Mouse (Mus musculus) thymus, postnatal 25 days (tissue): ENCODE results near the gene Capn8.
"Not testable (repeated sequence)": the region's sequence is repeated elsewhere in the genome, so short reads cannot be mapped to it uniquely, and the experiment has no call there.

Source experiments
- DNase-seq: peaks from one replicate; pipeline ENCODE4 v3.0.0; 2022

Capn8 gene

DNA sequence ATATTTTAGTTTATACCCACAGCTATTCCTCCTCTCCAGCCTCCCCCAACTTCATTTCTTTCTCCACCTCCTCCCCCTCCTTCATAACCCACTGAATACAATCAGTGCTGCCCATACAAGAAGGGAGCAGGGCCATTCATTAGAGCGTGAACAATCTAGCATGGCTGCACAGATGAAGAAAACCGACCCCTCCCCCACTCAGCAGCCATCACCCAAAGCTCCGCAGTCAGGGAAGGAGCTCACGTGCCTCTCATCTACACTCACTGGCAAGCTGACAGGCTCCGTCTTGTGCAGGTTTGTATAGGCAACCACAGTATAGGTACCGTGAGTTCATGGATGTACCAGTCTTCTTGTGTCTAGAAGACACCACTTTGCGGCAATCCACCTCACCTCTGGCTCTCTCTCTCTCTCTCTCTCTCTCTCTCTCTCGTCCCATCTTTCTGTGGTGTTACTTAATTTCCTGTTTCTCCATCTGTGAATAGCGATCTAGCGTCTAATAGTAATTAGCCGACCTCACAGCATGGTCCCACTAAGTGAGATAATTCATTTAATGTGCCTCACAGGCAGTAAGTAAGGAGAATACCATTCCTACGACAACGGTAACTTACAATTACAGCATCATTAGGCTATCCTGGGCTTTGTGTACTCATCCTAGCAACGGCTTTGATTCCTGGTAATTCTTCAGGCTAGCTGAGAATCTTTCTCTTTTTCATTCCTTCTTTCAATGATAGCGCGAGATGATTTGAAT is 53.6 kb downstream of the Capn8 start:
- no peak for DNase-seq

DNA sequence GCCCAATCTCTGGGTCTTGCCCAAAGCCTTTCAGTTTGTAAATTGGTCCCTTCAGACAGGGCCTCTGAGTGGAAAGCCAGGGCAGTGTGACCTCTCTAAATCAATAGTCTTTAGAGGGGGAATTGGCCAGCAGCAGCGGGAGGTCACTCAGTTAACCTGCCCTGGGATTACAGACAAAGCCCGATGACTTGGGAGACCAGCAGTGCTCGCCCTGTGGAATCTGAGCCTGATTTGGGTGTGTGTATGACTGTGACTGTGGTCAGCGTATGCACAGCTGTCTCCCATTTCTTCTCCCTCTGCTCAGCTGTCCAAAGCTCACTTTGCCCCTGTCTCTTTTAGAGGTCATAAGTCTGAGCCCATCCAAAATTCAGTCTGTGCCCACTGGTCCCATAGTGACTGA is 55.7 kb downstream of the Capn8 start:
- DNase-seq: no peak

DNA sequence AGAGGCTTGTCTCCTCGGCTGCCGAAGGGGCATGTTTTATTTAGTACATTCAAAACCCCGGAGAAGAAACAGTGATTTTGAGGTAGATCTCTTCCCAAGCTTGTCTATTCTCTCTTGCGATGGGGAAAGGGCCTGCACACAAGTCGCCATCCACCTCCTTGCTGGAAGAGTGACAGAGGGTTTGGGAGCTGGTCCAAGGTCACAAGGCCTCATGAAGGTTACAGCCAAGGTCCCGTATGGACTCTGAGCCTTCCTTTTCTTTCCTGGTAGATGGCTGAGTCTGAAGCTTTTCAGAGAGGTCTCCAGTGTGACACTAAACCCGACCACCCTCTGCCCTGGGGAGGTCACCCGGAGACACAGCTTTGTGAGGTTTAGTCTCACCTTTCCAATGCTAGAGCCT is 56.4 kb downstream of the Capn8 start:
- no peak for DNase-seq

DNA sequence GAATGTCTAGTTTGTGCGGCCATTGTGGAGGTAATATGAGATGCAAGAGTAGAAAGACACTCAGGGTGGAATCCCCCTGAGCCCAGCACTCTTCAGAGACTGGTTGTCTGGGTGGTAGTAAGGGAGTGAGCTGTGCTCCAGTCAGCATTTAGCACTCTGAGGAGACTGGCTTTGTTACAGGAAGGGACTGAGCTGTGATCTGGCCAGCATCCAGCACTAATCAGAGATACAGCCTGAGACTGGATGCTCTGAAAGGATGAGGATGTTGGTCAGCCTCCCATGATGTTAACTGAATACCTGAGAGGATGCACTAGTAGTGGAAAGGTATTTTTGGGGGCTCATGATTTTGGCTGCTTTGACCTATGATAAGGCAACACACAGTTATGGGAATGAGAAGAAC is 61.4 kb downstream of the Capn8 start:
- no peak for DNase-seq

DNA sequence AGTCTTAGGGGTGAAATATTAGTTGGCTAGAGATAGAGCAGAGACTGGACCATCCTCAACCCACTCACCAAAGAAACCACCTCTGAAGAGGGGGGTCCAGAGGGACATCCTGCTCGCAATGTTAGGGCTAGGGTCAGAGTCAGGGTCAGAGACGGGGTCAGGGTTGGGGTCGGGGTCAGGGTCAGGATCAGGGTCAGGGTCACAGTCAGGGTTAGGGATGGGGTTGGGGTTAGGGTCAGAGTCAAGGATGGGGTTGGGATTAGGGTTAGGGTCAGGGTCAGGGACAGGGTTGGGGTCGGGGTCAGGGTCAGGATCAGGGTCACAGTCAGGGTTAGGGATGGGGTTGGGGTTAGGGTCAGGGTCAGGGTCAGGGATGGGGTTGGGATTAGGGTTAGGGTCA is 64.4 kb downstream of the Capn8 start:
- no peak for DNase-seq

DNA sequence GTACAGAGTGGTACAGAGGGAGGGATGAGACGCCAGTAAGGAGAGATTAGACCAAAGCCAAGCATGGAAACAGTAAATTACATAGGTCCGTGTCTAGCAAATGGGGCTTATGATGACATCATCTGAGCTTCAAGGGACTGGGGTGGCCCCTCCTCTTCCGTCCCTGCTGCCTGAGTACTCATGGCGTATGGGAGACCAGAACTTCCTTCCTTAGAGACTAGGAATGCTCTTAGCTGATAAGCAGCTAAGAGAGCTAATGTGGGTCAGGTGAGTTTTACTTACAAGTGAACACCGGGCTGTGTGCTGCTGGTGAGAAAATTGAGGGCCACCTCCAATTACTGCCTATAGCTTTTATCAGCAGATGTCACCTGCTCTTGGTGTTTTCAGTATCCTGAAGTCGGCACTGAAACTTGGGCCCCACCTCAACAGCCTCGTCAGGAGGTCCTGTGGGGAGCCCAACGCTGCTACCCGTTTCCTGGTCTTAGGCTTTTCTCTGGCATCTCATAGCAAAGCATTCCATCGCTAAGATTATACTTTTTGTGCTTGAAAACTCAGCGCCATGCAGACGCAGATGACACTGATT is 69.0 kb downstream of the Capn8 start:
- DNase-seq: no peak

DNA sequence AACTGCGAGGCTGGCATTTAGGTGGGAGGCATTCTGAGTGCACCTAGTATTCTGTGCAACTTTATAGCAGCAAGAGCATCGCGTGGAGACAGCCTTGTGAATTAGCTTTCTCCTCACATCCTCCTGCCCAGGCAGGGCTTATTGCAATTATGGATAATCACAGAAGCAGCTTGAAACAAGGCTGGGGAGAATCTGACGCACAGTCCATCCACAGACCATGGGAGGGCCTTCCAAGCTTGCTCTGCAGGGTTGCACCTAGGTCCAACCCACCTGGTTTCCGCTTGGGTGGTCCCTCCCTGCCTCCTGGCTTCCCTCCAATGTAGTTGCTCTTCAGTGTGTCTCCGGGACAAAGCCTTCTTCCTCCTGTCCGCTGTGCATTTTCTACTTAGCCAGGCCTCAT is 74.2 kb downstream of the Capn8 start:
- DNase-seq: no peak

DNA sequence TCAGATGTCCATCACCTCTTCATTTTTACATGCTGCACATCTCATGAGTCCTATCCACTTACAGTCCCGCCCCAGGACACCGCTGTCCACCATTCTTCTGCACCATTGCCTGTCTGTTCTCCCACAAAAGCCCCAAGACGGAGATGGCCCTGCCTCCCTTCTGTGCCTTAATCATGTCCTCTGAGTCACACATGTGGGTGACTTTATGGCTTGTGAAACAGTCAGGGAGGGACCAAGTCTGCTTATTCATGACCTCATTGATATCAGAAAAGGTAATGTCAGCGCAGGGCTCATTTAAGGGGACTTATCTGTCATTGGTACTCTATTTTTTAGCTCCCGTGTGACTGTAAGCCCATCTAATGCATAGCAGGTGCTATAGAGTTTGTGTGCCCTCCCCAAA is 74.6 kb downstream of the Capn8 start:
- DNase-seq: no peak

DNA sequence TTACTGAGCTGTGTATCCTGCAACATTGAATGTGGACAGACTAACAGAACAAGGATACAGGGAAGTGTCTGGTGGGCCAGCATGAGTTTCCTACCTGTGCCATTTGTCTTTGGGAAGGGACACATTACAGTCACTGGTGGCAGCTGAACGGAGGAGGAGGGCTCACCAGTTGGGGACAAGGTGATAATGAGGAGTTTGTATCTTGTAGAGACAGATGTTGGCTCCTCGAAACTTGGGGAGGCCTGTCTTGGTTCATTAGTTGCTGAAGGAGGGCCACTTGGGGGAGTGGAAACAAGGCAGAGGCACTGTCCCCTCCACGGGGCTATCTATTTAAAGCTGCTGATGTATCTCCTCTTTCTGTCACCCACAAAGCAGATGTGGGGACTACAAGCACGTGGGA is 75.3 kb downstream of the Capn8 start:
- no peak for DNase-seq

DNA sequence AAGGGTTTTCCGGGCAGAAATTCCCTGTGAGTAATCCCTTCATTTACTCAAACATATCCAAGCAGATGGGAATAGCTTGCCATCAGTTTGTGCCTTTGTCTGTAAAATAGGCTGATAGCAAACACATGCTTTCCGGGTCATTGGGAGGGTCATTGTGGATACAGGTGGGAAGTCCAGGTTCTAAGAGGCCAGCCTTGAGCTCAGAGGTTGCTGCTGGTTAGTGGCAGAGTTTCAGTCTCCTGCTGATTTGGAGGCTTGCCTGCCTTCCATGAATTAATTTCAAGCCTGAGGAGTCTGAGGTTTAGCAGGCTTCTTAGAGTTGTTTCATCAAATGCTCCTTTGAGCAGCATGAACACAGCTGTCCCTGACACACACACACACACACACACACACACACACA is 78.0 kb downstream of the Capn8 start:
- DNase-seq: no peak

DNA sequence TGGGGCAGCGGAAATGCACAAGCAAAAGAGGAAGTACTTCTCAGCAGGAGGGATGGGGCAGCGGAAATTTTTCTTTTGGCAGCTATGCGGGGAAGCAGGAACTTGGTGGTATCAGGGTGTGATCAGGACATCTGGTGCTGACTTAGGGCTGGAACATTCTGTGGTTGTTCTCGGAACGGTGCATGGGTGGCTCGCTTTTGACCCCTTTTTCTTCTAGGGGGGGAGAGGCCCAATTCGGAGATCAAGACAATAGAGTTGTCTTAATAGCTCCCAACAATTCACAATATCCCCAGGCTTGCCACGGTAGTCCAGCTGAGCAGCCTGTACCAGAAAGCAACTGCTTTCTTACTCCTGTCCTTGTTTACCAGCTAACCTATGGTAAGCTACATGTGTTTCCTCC is 79.6 kb downstream of the Capn8 start:
- DNase-seq: not testable (repeated sequence)

DNA sequence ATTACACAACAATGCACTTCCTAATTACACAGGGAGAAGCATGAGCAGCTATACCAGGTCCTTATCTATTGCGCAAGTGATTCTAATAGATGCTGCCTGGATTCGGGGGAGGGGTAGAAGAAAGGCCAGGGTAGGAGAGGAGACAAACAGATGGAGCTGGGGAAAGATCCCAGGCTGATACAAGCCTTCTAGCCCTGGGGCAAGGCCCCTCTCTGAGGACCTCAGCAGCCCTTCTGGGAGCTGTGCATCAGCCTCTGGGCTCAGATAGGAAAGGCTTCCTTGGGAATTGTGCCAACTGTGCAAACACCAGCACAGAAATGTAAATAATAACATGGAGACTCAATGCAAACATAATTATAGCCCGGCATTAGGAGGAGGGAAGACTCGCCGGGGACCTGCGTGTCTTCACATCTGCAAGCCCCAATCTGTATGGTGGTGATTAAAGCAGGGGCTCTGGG is 80.4 kb downstream of the Capn8 start:
- no peak for DNase-seq

DNA sequence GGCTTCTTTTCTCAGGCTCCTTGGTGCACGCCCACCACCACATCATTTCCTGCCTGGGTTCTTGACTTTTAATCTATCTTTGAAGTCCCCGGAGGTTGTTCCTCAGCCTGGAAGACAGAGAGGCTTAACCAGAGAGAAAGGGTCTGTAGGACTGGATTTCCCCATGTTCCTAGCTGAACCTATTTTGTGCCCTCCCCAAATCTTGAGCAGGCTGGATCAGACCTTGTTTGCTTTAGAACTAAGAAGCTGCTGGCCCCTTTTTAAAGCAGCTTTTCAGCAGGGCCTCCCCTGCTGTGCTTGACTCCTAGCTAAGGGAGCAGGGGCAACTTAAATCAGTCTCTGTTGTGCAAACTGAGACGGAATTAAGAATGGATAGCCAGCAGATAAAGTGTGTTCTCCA is 82.0 kb downstream of the Capn8 start:
- peak; percentile 17 for DNase-seq

DNA sequence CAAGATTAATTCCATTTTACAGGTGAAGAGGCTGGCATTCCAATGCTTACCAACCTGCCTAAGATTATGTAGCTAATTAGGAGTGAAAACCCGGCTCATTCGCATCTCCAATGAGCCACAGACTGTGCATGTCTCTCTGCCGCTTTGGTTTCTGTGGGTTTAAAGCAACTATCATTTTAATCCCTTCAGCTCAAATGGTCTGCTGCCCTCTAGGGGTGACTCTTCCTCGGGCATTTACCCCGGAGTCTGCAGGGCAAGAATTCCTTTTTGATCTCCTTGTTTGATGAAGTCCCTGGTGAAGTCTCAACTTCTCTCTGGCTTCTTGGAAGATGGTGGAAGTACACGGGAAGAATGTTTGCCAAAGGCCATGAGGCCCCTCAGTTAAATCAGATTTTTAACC is 93.0 kb downstream of the Capn8 start:
- peak; percentile 81 for DNase-seq

DNA sequence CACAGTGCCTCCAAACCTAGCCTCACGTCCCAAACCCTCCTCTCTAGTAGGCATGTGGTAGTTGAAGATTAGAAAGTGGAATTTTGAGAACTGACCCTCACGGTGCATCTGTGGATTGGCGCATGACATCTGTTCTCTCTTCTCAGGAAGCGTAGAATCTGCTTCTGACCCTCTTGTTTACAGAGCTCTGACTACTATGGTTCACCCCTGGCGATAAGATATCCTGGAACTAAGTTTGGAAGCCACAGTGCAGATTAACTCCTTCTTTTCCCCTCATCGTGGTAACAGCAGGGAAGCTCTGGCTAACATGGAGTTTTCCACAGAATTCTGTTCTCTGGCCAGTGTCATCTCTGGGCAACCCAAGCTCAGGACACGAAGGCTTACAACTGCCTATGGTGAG is 95.6 kb downstream of the Capn8 start:
- DNase-seq: no peak

DNA sequence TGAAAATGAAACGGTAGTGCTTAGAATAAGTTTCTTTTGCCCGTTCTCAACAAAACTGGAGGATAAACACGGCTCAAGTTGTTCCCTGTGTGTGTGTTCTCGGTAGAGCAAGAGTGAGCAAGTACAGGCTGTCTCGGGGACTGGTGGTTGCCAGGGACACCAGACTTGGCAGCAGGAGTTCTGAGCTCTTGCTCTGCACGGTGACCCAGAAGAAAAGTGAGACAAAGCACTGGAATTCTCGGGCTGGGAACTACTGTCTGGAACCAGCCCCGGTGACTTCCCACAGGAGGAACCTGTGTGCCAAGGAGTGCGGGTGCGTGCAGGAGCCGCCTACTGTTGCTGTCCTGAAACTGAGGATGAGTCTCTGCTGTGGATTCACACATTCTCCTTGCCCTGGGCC is 98.9 kb downstream of the Capn8 start:
- DNase-seq: no peak

DNA sequence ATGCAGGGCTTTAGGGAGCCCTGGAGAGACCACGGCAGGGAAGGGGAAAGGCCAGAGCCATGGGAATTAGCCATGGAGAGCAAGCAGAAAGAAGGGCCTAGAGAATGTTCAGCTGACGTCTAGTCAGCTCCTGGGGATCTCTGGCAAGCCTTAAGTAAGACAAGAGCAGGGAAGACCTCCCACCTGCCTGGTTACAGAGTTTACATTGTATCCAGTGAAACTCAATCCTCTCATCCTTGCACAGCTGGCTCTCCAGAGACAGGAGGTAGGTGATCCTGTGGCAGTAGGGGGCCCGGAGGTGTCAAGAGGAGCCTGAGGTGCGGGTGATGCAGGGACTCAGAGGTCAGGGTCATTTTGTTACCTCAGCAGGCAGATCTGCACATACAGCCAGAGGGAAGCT is 100.0 kb downstream of the Capn8 start:
- DNase-seq: no peak

DNA sequence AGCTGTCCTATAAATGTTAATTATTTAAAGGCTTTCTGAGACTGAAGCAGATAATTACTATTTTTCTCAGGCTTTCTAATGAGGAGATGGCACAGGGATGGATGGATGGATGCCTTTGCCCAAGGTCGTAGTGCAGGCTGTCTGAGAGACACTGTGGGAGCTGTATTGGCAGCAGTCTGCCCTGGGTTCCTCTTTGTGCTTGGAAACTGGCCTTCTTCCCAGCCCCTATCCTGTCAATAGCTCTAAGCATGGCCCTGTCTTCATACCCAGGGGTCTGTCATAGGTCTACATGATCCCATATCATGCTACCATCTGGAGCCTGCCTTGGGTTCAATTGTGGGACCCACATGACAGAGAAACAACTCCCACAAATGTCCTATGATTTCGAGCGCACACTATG is 102.5 kb downstream of the Capn8 start:
- no peak for DNase-seq

DNA sequence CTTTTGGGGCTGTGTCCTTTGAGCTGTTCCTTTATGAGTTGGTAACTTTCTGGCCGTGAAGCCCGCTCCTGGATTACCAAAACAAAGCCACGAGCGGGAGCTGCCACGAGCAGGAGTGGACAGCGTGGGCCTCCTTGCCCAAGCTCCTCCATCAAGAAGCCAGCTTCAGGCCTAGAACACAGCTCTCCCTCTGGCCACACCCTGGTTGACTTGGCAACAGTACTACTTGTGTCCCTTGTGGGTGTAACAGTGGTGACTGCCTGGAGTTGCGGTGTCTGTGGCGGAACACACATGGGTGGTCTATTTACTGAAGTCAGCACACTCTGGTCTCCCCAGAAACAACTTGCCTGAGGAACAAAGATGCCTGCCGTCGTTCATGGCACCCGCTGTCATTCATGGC is 104.9 kb downstream of the Capn8 start:
- no peak for DNase-seq

DNA sequence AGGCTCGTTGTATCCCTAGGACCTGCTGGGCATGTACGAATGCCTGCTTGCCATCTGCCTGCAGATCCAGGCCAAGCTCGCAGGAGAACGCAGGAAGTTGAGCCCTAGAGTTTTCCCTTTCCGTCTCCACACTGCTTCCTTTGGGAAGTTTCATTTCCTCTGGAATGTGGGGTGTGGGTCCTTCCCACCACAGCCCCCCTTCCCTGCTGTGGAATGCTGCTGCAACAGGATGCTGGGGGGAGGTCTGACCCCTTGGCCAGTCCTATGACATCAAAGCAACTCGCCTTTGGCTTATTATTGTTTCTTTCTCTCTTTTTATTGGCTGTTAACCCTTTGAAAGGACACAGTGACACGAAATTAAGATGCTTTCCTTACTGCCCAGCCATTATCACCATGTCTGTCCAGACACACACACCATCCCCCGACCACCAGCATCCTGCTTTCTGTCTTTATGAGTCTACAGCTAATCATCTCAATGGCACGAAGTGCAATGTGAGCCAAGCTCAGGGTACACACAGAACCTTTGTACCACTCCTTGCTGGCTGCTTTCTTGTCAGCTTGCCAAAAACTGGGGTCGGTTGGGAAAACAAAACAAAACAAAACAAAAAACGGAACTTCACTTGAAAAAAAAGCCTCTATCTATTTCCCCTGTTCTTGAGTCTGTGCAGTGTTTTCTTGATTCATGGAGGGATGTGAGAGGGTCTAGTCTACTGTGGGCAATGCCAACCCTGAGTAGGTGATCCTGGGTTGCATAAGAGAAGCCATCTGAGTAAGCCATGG is 105.9 kb downstream of the Capn8 start:
- DNase-seq: no peak

DNA sequence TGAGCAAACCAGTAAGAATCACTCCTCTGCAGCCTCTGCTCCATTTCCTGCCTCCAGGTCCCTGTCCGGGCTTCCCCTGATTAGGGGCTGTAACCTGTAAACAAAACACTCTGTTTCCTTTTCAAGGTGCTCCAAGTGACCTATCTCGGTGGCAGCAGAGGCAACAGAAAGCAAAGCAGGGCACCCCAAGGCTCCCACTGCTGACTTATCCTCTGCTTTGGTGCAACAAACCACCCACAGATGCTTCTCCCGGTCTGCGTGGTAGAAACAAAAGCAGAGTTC is 106.5 kb downstream of the Capn8 start:
- DNase-seq: no peak

DNA sequence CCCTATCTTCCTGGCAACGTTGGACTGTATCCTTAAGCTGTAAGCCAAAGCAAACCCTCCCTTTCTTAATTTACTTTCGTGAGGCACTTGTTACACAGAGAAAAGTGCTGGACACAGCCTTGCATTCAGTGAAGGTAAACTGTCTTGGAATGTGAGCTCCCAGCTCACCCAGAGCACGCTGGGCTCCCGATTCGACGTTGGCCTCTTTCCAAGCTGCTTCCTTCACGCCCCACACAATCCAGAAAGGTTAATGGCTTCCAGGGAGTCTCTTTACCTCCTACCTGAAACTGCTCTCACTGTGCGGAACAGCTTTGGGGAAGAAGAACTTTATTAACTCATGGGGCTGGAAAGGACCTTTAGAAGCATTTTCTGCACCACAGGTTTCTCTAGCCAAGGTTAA is 110.5 kb downstream of the Capn8 start:
- DNase-seq: no peak

DNA sequence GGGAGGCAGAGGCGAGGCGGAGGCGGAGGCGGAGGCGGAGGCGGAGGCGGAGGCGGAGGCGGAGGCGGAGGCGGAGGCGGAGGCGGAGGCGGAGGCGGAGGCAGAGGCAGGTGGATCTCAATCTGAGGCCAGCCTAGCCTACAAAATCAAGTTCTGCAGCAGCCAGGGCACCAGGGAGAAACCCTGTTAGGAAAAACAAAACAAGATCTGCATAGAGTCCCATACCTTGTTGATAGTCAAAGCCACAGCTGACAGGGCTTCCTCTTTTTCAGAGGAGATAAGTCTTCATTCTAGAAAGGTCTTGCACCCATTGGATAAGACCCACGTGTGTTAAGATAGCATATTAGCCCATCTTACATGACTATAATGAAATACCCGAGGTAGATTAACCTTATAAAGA is 113.3 kb downstream of the Capn8 start:
- DNase-seq: no peak

DNA sequence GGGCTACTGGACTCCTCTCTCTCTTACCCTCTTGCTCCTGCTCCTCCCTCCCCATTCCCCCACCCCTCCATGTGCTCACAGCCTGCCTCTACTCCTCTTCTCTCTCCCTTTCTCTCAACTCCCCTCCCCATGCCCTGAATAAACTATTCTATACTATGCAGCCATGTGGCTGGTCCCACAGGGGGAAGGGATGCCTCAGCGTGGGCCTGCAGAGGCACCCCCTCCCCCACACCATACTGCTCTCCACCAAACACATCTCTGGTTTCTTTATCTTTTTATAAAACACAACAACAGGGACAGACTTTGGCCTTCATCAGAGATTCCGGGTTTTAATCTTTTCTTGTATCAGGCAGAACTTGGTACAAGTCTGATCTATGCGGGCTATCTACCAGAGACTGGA is 114.4 kb downstream of the Capn8 start:
- no peak for DNase-seq

DNA sequence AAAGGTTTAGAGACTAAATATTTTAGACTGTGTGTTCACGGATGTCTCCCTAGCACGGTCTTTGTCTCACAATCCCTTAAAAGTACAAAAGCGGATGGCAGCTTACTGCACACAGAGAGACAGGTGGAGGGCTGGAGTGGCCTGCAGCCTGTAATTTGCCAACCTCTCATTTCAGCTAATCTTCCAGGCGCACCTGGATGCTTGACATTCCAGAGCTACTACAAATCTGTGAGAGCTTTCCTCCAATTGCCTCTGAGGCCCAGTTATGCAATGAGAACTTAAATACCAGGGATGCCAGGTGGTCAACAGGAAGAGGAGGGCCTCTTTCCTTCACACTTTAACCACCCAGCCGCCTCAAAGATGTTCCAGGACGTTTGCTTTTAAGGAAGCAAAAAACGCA is 114.8 kb downstream of the Capn8 start:
- no peak for DNase-seq
